Mouse (Mus musculus) embryonic facial prominence, embryonic 11.5 days (tissue): ENCODE measurements at regions not wholly inside any gene's neighbourhood (a gene's known extent, or its start where the extent isn't known, plus 50 kb on each side); places are given as distances from the start of the nearest gene placed in this dataset.

ENCODE experiments used
- ATAC-seq: fragments of 200-750 bp; cut with Nextera tagmentation; replicated peaks from 2 replicates; pipeline ENCODE4 v1.8.0; 2017; ENCODE audit warnings: low read depth; ENCODE audit not compliant: insufficient number of reproducible peaks, low FRiP score, low TSS enrichment
- DNase-seq: peaks from one replicate; pipeline ENCODE4 v3.0.0-alpha.2; 2015; ENCODE audit warnings: low spot score
- H3K27ac ChIP-seq: fragments of 300-500 bp; sonication (generic); replicated peaks from 2 replicates; pipeline ENCODE4 v1.5.1; 2014; ENCODE audit warnings: mild to moderate bottlenecking, low read depth, low read length, control low read depth
- H3K27me3 ChIP-seq: fragments of 300-500 bp; sonication (generic); 2 replicates; pipeline ENCODE4 v1.6.1; 2014; ENCODE audit warnings: mild to moderate bottlenecking, low read length, moderate library complexity, mixed read lengths; ENCODE audit not compliant: control insufficient read depth, insufficient read depth
- H3K36me3 ChIP-seq: fragments of 300-500 bp; sonication (generic); replicated peaks from 2 replicates; pipeline ENCODE4 v1.6.1; 2014; ENCODE audit warnings: low read depth, mild to moderate bottlenecking, low read length, moderate library complexity, mixed read lengths; ENCODE audit not compliant: control insufficient read depth, insufficient read depth
- H3K4me1 ChIP-seq: fragments of 300-500 bp; sonication (generic); 2 replicates; pipeline ENCODE4 v1.6.1; 2014; ENCODE audit warnings: low read length, mixed read lengths; ENCODE audit not compliant: control insufficient read depth, insufficient read depth
- H3K4me2 ChIP-seq: fragments of 300-500 bp; sonication (generic); 2 replicates; pipeline ENCODE4 v1.6.1; 2014; ENCODE audit warnings: low read depth, mild to moderate bottlenecking, control low read depth, low read length, moderate library complexity
- H3K4me3 ChIP-seq: fragments of 300-500 bp; sonication (generic); 2 replicates; pipeline ENCODE4 v1.5.1; 2014; ENCODE audit warnings: low read depth, low read length, control low read depth
- H3K9ac ChIP-seq: fragments of 300-500 bp; sonication (generic); replicated peaks from 2 replicates; pipeline ENCODE4 v1.6.1; 2014; ENCODE audit warnings: mild to moderate bottlenecking, control low read depth, low read length
- H3K9me3 ChIP-seq: fragments of 300-500 bp; sonication (generic); replicated peaks from 2 replicates; pipeline ENCODE4 v1.6.1; 2016; ENCODE audit warnings: mild to moderate bottlenecking, low read length, inconsistent platforms, mixed read lengths; ENCODE audit not compliant: control insufficient read depth
- WGBS: fragments of 180-500 bp; shearing (Covaris S2); extraction: QIAGEN DNeasy Blood & Tissue Kit; methylation state at CpG from one replicate; pipeline ENCODE4 v1.1.7; 2014; 5-methylcytosine and 5-hydroxymethylcytosine counted together

- Histone ChIP-seq H3K36me3 (no peaks in the 10 kb centered on the region), H3K9me3 (no peaks in the 10 kb centered on the region), H3K4me1 (no peaks in the 10 kb centered on the region), H3K27me3 (no peaks in the 10 kb centered on the region), H3K4me3 (no peak overlapping the region), H3K9ac (no peak overlapping the region), H3K4me2 (no peak overlapping the region), H3K27ac (no peak overlapping the region)
- ATAC-seq: no peak
- no peak for DNase-seq
- WGBS: 87% methylated on average over 2 of the region's 2 CpGs
Measured at GRCm38 (mm10) chr11:91053321-91053720, 365.2 kb upstream of the Tom1l1 start.

GRCm38 (mm10) chr11:91051646-91052045, 363.5 kb upstream of the Tom1l1 start:
- H3K27ac ChIP-seq: no peak overlapping the region
- H3K36me3 ChIP-seq: no peaks in the 10 kb centered on the region
- H3K4me2 ChIP-seq: no peak overlapping the region
- no peak overlapping the region for H3K4me3 ChIP-seq
- DNase-seq (no peak), ATAC-seq (no peak)
- H3K4me1 ChIP-seq: no peaks in the 10 kb centered on the region
- H3K27me3 ChIP-seq: no peaks in the 10 kb centered on the region
- WGBS: 49% methylated on average over 3 of the region's 3 CpGs
- no peaks in the 10 kb centered on the region for H3K9me3 ChIP-seq
- H3K9ac ChIP-seq: no peak overlapping the region

- DNase-seq (no peak), ATAC-seq (no peak)
- Histone ChIP-seq H3K27ac (no peak overlapping the region), H3K4me3 (no peak overlapping the region), H3K4me1 (no peaks in the 10 kb centered on the region), H3K9ac (no peak overlapping the region), H3K4me2 (no peak overlapping the region), H3K36me3 (no peaks in the 10 kb centered on the region), H3K9me3 (no peaks in the 10 kb centered on the region), H3K27me3 (no peaks in the 10 kb centered on the region)
- WGBS: 79% methylated on average over 3 of the region's 3 CpGs
Measured at GRCm38 (mm10) chr11:91041486-91041885, 353.3 kb upstream of the Tom1l1 start.
